Mouse (Mus musculus) cerebellum, adult 2 months (tissue): ENCODE results near the gene Sv2b.

Experiments
- CTCF ChIP-seq: fragments of 200-500 bp; IDR thresholded peaks from 2 replicates; pipeline ENCODE4 v1.5.1; 2011; ENCODE audit warnings: low read depth, mild to moderate bottlenecking, control low read depth, low read length, moderate library complexity, borderline replicate concordance; ENCODE audit not compliant: insufficient read depth
- POLR2A ChIP-seq: fragments of 200-500 bp; IDR thresholded peaks from 2 replicates; pipeline ENCODE4 v1.6.1; 2011; ENCODE audit warnings: low read length, control low read depth, borderline replicate concordance; ENCODE audit not compliant: insufficient read depth

GRCm38 (mm10) chr7:75332311-75332710 is 23.2 kb upstream of the Sv2b start:
- TF ChIP-seq POLR2A: no peak
- TF ChIP-seq CTCF: no peak
